Mouse (Mus musculus): Measurements from ENCODE around the gene Kmt5b. TPM values are rescaled to one million over a fixed set of nuclear protein-coding genes. Genes with fewer than 3 reads are reported as not detected.

The Kmt5b gene
- total RNA-seq, 2 experiments from 2014 or later: 50.1 to 51.6 TPM

DNA sequence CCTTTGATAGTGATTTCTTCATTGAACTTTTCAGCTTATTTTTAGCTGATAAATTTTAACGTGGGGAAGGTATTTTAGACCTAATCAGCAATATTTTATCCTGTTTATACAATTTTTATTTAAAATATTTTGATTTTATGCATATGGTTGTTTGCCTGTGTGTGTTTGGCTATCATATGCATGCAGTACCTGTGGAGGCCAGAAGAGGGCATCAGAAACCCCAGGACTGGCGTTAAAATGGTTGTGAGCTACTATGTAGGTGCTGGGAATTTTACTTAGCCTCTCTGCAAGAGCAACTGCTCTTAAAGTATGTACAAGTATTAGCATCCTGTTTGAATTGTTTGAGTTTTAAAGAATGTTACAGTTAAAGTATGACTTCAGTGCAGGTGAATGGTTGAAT, 97.7 kb downstream of the Kmt5b start:
- no peak for DNase-seq (ENCODE audit: low spot score in 2 of 2)

Other genes starting within 250 kb of the Kmt5b start
- 10 to 100 TPM; 80.5 to 84.5 TPM for gene Ppp6r3, start 191.7 kb upstream of the Kmt5b start, total RNA-seq (2021)
- 10 to 100 TPM in 1 of 2 experiments, 1 to 10 TPM in 1; 9.2 to 10.4 TPM for gene Lrp5, start 80.9 kb upstream of the Kmt5b start, total RNA-seq (2021)
- gene 1810055G02Rik, start 59.1 kb upstream of the Kmt5b start, total RNA-seq (2021): 10 to 100 TPM; 23.4 to 24.3 TPM
- gene Chka, start 84.4 kb downstream of the Kmt5b start, total RNA-seq (2021): 100 to 1,000 TPM in 1 of 2 experiments, 10 to 100 TPM in 1; 85.8 to 106 TPM
- gene Tcirg1, start 139.7 kb downstream of the Kmt5b start, total RNA-seq (2021): 10 to 100 TPM; 17.4 to 20.6 TPM
- gene Ndufs8, start 145.4 kb downstream of the Kmt5b start, total RNA-seq (2021): 100 to 1,000 TPM; 144 to 147 TPM
- gene Aldh3b1, start 162.4 kb downstream of the Kmt5b start, total RNA-seq (2021): 1 to 10 TPM; 3.2 to 3.5 TPM
- 10 to 100 TPM; 13.6 to 15.9 TPM for gene Unc93b1, start 167.8 kb downstream of the Kmt5b start, total RNA-seq (2021)
- not detected for gene Aldh3b3, start 191.2 kb downstream of the Kmt5b start, total RNA-seq (2021)
- under 1 TPM; 0.53 to 0.99 TPM for gene Aldh3b2, start 204.9 kb downstream of the Kmt5b start, total RNA-seq (2021)
- gene Acy3, start 219.1 kb downstream of the Kmt5b start, total RNA-seq (2021): 1 to 10 TPM; 2.1 to 2.6 TPM
- gene Tbx10, start 225.3 kb downstream of the Kmt5b start, total RNA-seq (2021): not detected
- gene Nudt8, start 233.2 kb downstream of the Kmt5b start, total RNA-seq (2021): 10 to 100 TPM in 1 of 2 experiments, 1 to 10 TPM in 1; 9.5 to 10.1 TPM
- 1 to 10 TPM in 1 of 2 experiments, under 1 TPM in 1; 0.97 to 1.3 TPM for gene Gm49405, start 233.2 kb downstream of the Kmt5b start, total RNA-seq (2021)
- 1 to 10 TPM; 2.9 to 3.2 TPM for gene Doc2g, start 235.9 kb downstream of the Kmt5b start, total RNA-seq (2021)
- gene Ndufv1, start 245.4 kb downstream of the Kmt5b start, total RNA-seq (2021): 100 to 1,000 TPM; 257 TPM

Data from layer of hippocampus, adult 18-20 months (tissue).